Mouse (Mus musculus): ENCODE measurements at regions not wholly inside any gene's neighbourhood (a gene's known extent, or its start where the extent isn't known, plus 50 kb on each side); places are given as distances from the start of the nearest gene placed in this dataset.
"Not testable (repeated sequence)": the region's sequence is repeated elsewhere in the genome, so short reads cannot be mapped to it uniquely, and the experiment has no call there.

- Histone ChIP-seq H3K27ac (ENCODE audit: low read length) (no peak overlapping the region), H3K27me3 (ENCODE audit: control insufficient read depth, insufficient read depth, low read length) (no peaks in the 10 kb centered on the region), H3K4me1 (ENCODE audit: control insufficient read depth, insufficient read depth, low read length) (no peaks in the 10 kb centered on the region), H3K36me3 (ENCODE audit: control insufficient read depth, insufficient read depth, low read length) (no peaks in the 10 kb centered on the region), H3K9me3 (replicated peaks; ENCODE audit: control insufficient read depth, low read length) (no peaks in the 10 kb centered on the region), H3K9ac (ENCODE audit: low read length) (no peak overlapping the region), H3K4me3 (replicated peaks; ENCODE audit: low read length) (no peak overlapping the region), H3K4me2 (ENCODE audit: low read depth, low read length) (no peak overlapping the region)
- WGBS, result 88% methylated on average over 1 of the region's 1 CpGs
- ATAC-seq (ENCODE audit: insufficient read depth, low FRiP score), result no peak
These were observed 316.5 kb upstream of the Sema3a start for GRCm38 (mm10) chr5:12808729-12809128.

GRCm38 (mm10) chr5:12809884-12810283, 315.3 kb upstream of the Sema3a start:
- no peak overlapping the region for H3K9ac ChIP-seq (ENCODE audit: low read length)
- H3K9me3 ChIP-seq (replicated peaks; ENCODE audit: control insufficient read depth, low read length), result no peaks in the 10 kb centered on the region
- ATAC-seq (ENCODE audit: insufficient read depth, low FRiP score), result no peak
- H3K36me3 ChIP-seq (ENCODE audit: control insufficient read depth, insufficient read depth, low read length), result no peaks in the 10 kb centered on the region
- no peaks in the 10 kb centered on the region for H3K4me1 ChIP-seq (ENCODE audit: control insufficient read depth, insufficient read depth, low read length)
- no peaks in the 10 kb centered on the region for H3K27me3 ChIP-seq (ENCODE audit: control insufficient read depth, insufficient read depth, low read length)
- no peak overlapping the region for H3K27ac ChIP-seq (ENCODE audit: low read length)
- H3K4me2 ChIP-seq (ENCODE audit: low read depth, low read length), result no peak overlapping the region
- H3K4me3 ChIP-seq (replicated peaks; ENCODE audit: low read length), result no peak overlapping the region
- 68% methylated on average over 2 of the region's 2 CpGs for WGBS

- not testable (repeated sequence) for ATAC-seq (ENCODE audit: insufficient read depth, low FRiP score); H3K4me1 ChIP-seq (ENCODE audit: control insufficient read depth, insufficient read depth, low read length); H3K27ac ChIP-seq (ENCODE audit: low read length); H3K9ac ChIP-seq (ENCODE audit: low read length); H3K4me3 ChIP-seq (replicated peaks; ENCODE audit: low read length); H3K4me2 ChIP-seq (ENCODE audit: low read depth, low read length); H3K27me3 ChIP-seq (ENCODE audit: control insufficient read depth, insufficient read depth, low read length); H3K36me3 ChIP-seq (ENCODE audit: control insufficient read depth, insufficient read depth, low read length); H3K9me3 ChIP-seq (replicated peaks; ENCODE audit: control insufficient read depth, low read length)
- WGBS, result 79% methylated on average over 3 of the region's 3 CpGs
These were observed 278.0 kb upstream of the Sema3a start for GRCm38 (mm10) chr5:12847207-12847606.

DNA sequence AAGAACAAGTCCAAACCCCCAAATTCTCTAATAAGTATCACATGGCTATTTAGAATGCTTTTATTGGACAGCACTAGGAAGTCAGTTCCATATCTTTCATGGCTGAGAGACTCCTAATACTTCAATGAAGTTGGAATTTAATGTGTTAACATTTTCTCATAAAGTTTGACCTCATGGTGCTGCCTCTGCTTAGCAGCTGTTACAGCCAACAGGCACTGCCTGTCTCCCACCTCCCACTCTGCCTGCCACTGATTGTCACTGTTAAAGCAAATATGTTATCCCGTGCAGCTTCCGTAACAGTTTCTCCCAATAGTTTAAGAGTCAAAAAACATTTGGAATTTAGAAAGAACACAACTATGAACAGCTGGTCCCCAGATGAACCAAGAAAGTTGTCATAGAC, 268.3 kb upstream of the Sema3a start:
- Histone ChIP-seq H3K9me3 (replicated peaks; ENCODE audit: control insufficient read depth, low read length) (no peaks in the 10 kb centered on the region), H3K4me1 (ENCODE audit: control insufficient read depth, insufficient read depth, low read length) (no peaks in the 10 kb centered on the region), H3K9ac (ENCODE audit: low read length) (no peak overlapping the region), H3K27ac (ENCODE audit: low read length) (no peak overlapping the region), H3K4me2 (ENCODE audit: low read depth, low read length) (no peak overlapping the region), H3K27me3 (ENCODE audit: control insufficient read depth, insufficient read depth, low read length) (no peaks in the 10 kb centered on the region), H3K36me3 (ENCODE audit: control insufficient read depth, insufficient read depth, low read length) (no peaks in the 10 kb centered on the region), H3K4me3 (replicated peaks; ENCODE audit: low read length) (no peak overlapping the region)
- WGBS, result 44% methylated on average over 2 of the region's 2 CpGs
- no peak for ATAC-seq (ENCODE audit: insufficient read depth, low FRiP score)

DNA sequence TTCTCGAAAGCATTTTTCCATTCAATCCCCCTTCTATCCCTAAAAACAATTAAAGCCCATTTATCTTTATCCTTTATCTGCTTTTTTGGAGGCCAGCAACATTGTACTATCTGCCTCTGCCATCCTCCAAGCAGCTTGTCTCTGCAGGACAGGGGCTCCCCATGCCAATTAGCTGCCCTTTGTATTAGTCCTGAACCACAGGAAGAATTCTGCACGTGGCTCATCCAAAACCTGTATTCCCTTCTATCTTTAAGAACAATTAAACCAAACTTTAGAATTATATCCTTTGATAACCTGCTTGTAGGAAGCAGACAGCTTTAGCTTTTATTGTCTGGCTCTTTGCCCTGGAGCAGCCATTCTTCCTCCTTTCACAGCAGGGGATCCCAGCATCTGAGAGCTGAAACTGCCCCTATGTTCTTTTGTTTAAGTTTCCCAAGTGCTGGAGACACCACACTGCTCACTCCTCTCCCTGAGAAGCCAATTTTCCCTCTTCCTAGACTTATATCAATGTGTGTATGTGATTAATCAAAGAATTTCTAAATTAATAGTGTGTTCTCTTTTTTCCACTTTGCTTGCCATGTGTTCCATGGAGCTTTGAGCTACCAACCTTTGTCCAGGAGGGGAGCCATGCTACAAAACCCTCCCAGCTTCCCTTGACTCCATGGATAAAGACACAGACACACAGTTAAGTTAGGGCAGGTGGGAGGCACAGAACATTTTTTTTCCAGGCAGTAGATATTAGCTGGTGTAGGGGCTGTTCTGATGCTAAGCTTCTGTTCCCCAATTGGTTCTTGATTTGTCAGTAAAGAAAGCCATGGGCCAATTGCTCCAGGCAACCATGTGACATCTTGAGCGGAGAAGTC, 256.6 kb upstream of the Sema3a start:
- H3K4me3 ChIP-seq (replicated peaks; ENCODE audit: low read length), result no peak overlapping the region
- no peak overlapping the region for H3K27ac ChIP-seq (ENCODE audit: low read length)
- no peak overlapping the region for H3K9ac ChIP-seq (ENCODE audit: low read length)
- no peaks in the 10 kb centered on the region for H3K9me3 ChIP-seq (replicated peaks; ENCODE audit: control insufficient read depth, low read length)
- no peak overlapping the region for H3K4me2 ChIP-seq (ENCODE audit: low read depth, low read length)
- no peaks in the 10 kb centered on the region for H3K27me3 ChIP-seq (ENCODE audit: control insufficient read depth, insufficient read depth, low read length)
- H3K36me3 ChIP-seq (ENCODE audit: control insufficient read depth, insufficient read depth, low read length), result no peaks in the 10 kb centered on the region
- ATAC-seq (ENCODE audit: insufficient read depth, low FRiP score), result no peak
- WGBS, result 62% methylated on average over 3 of the region's 3 CpGs
- no peaks in the 10 kb centered on the region for H3K4me1 ChIP-seq (ENCODE audit: control insufficient read depth, insufficient read depth, low read length)

DNA sequence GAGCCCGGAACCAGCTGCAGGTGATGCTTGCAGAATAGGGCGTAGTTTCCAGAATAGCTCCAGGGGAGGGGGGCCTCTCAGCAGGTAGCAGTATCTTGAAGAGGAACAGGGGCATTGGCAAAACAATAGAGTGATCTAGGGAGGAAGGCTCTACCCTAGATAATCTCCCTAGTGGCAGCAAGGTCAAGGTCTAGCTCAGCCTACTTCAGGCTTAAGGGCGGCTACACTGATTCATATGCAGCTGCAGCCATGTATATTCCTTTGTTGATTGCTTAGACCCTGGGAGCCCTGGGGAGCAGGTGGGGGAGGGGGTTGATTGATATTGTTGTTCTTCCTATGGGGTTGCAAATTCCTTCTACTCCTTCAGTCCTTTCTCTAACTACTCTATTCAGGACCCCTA, 252.3 kb upstream of the Sema3a start:
- Histone ChIP-seq H3K36me3 (ENCODE audit: control insufficient read depth, insufficient read depth, low read length) (no peaks in the 10 kb centered on the region), H3K27me3 (ENCODE audit: control insufficient read depth, insufficient read depth, low read length) (no peaks in the 10 kb centered on the region), H3K9me3 (replicated peaks; ENCODE audit: control insufficient read depth, low read length) (no peaks in the 10 kb centered on the region), H3K4me3 (replicated peaks; ENCODE audit: low read length) (no peak overlapping the region), H3K9ac (ENCODE audit: low read length) (no peak overlapping the region), H3K27ac (ENCODE audit: low read length) (no peak overlapping the region), H3K4me2 (ENCODE audit: low read depth, low read length) (no peak overlapping the region), H3K4me1 (ENCODE audit: control insufficient read depth, insufficient read depth, low read length) (no peaks in the 10 kb centered on the region)
- ATAC-seq (ENCODE audit: insufficient read depth, low FRiP score), result no peak
- WGBS, result 95% methylated on average over 3 of the region's 3 CpGs

DNA sequence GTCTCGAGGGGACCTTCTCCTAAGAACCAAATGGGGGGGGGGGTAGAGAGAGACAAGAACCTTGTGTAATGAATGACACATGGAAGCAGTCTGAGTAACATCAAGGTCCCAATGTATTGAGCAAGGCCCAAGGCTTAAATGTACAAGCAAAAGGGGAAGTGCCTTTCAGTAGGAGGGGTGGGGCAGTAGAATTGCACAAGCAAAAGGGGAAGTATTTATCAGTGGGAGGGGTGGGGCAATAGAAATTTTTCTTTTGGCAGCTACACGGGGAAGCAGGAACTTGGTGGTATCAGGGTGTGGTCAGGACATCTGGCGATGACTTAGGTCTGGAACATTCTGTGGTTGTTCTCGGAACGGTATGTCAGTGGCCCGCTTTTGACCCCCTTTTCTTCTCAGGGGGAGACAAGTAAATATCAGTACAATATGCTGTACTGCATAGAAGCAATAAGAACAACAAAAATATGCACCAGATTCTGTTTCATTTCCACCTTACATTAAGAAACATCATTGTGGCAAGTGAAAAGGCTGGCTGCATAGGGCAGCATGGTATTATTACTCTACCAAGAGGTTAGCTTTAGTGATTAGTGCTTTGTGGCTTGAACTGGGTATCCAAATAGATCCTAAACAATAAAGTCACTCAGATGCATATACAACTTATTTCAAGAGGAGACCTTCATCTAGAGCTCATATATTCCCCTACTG, 247.5 kb upstream of the Sema3a start:
- Histone ChIP-seq H3K36me3 (ENCODE audit: control insufficient read depth, insufficient read depth, low read length) (no peaks in the 10 kb centered on the region), H3K4me3 (replicated peaks; ENCODE audit: low read length) (no peak overlapping the region), H3K4me2 (ENCODE audit: low read depth, low read length) (no peak overlapping the region), H3K4me1 (ENCODE audit: control insufficient read depth, insufficient read depth, low read length) (no peaks in the 10 kb centered on the region), H3K9me3 (replicated peaks; ENCODE audit: control insufficient read depth, low read length) (no peaks in the 10 kb centered on the region), H3K27me3 (ENCODE audit: control insufficient read depth, insufficient read depth, low read length) (no peaks in the 10 kb centered on the region), H3K9ac (ENCODE audit: low read length) (no peak overlapping the region), H3K27ac (ENCODE audit: low read length) (no peak overlapping the region)
- 85% methylated on average over 6 of the region's 6 CpGs for WGBS
- no peak for ATAC-seq (ENCODE audit: insufficient read depth, low FRiP score)

DNA sequence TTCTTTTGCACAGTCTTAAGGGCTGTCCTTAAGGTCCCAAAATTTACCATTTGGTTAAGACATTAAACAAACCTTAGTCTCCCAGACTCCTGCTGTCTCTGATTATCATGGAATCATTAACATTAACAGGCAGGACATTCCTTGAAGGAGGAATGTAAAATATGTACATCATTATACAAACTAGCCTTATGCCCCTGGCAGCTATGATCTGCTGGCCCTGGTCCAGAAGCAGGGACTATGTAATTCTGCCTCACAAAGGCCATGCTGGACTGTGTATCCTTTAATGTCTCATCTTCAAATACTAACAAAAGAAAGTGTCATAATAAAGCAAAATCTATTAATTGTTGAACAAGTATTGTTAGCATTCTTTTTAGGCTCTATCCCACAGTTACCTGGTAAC, 232.9 kb upstream of the Sema3a start:
- no peak overlapping the region for H3K4me3 ChIP-seq (replicated peaks; ENCODE audit: low read length)
- H3K27ac ChIP-seq (ENCODE audit: low read length), result no peak overlapping the region
- no peak for ATAC-seq (ENCODE audit: insufficient read depth, low FRiP score)
- H3K27me3 ChIP-seq (ENCODE audit: control insufficient read depth, insufficient read depth, low read length), result no peaks in the 10 kb centered on the region
- H3K4me2 ChIP-seq (ENCODE audit: low read depth, low read length), result no peak overlapping the region
- no peaks in the 10 kb centered on the region for H3K36me3 ChIP-seq (ENCODE audit: control insufficient read depth, insufficient read depth, low read length)
- H3K9ac ChIP-seq (ENCODE audit: low read length), result no peak overlapping the region
- H3K9me3 ChIP-seq (replicated peaks; ENCODE audit: control insufficient read depth, low read length), result no peaks in the 10 kb centered on the region
- H3K4me1 ChIP-seq (ENCODE audit: control insufficient read depth, insufficient read depth, low read length), result no peaks in the 10 kb centered on the region

DNA sequence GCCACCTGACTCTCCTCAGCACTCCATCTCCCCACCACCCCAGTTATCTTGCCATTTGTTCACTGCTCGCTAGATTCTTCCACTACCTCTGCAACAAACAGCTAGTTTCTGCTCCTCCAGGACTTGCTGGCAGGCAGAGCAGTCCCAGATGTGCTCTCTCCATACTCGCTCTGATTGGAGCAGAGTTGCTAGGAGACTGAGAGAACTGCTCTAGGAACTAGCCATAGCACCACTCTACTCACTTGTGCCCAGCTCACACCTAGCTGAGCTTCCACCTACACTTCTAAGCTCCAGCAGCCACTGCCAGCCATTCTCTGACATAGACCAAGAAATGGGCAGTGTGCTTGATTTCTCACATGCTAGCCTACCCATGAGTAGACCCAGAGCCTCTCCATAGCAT, 230.6 kb upstream of the Sema3a start:
- 53% methylated on average over 2 of the region's 2 CpGs for WGBS
- H3K9ac ChIP-seq (ENCODE audit: low read length), result no peak overlapping the region
- no peaks in the 10 kb centered on the region for H3K36me3 ChIP-seq (ENCODE audit: control insufficient read depth, insufficient read depth, low read length)
- H3K4me2 ChIP-seq (ENCODE audit: low read depth, low read length), result no peak overlapping the region
- no peak overlapping the region for H3K4me3 ChIP-seq (replicated peaks; ENCODE audit: low read length)
- no peaks in the 10 kb centered on the region for H3K9me3 ChIP-seq (replicated peaks; ENCODE audit: control insufficient read depth, low read length)
- no peaks in the 10 kb centered on the region for H3K4me1 ChIP-seq (ENCODE audit: control insufficient read depth, insufficient read depth, low read length)
- H3K27me3 ChIP-seq (ENCODE audit: control insufficient read depth, insufficient read depth, low read length), result no peaks in the 10 kb centered on the region
- no peak for ATAC-seq (ENCODE audit: insufficient read depth, low FRiP score)
- no peak overlapping the region for H3K27ac ChIP-seq (ENCODE audit: low read length)
